Mouse (Mus musculus) adrenal gland (tissue): Measurements from ENCODE around the gene Cmss1.

Experiments used
- intact Hi-C: fragments of 180-260 bp; cut with DNase I; formaldehyde crosslinking; loops from one replicate; pipeline ENCODE4 v1.15.1; 2025

Gene Cmss1

DNA sequence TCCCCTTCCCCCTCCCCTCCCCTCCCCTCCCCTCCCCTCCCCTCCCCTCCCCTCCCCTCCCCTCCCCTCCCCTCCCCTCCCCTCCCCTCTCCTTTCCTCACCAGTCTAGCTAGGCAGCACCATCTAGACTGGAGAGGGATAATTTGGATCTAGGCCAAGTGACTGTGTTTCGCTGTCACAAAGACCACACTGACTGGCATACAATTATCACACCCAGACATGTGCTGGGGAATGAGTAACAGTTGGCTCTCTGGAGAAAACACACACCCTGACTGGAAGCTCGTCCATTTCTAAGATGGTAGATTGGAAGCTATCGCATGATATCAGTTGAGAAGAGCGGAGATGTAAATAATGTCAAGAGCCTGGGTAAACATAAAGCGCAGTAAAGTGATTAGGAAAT, 126.9 kb downstream of the Cmss1 start:
- intact Hi-C loops: no loop called here

DNA sequence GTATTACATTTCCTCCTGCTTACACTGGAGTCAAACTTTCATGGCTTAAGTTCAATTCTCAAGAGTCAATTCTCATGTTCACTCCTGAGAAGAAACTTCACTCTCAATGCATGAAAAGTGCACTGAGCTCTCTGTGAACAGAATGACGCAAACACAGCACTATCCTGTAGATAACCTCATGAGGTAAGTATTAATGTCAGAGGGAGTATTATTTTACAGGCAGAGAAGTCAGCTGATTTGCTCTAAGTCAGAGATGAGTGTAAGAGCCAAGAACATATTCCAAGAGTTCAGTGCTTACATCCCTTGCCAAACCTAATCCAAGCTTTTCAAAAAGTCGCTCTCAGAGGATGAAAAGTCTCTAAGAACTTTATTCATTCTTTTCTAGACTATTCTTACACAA, 128.2 kb downstream of the Cmss1 start:
- intact Hi-C loops: no loop called here

DNA sequence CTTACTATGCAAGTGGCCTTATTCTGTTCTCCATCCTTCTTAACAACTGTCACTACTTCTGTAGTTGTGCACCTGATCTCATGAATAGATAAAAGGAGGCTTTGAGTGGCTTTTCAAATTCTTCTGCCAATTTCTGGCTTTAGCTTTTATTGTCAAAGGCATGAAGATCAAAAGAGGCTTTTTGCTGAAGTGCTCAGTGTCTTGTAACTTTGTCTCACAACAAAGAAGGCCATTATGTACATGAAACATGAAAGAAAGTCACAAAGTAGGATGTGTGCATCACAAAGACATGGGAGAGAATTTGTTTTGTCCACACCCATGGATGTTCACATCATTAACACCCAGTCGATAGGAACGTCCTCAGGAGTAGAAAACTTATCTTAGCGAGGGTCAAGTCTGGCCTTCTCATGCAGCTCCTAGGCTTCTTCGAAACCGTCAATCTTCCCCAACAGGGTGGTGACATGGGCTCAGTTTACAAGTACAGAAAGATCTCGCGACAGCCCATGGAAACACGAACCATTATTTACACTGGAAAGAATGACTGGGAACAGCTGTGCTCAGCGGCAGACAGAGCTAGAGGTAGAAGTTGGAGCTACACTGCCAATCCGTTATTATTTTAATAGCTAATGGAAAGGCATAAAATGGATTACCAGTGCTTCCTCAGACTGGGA, 133.1 kb downstream of the Cmss1 start:
- intact Hi-C loops: no loop called here

DNA sequence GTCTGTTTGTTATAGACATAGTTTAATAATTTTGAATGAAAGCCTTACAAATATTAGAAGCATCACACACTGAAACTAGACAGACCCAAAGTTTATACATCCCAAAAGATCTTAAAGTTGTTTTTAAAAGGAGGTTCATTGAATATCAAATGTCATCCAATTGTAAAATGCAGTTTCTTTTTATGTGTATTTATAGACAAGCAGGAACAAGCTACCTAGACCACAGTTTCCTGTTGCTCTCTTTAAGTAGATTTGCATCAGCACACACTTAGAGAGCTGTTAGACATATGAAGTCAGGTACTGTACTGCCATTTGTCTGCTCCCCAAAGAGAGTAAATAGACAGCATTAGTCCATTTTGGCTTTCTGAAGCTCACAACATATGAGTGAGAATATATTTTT, 135.6 kb downstream of the Cmss1 start:
- intact Hi-C loops: no loop called here

DNA sequence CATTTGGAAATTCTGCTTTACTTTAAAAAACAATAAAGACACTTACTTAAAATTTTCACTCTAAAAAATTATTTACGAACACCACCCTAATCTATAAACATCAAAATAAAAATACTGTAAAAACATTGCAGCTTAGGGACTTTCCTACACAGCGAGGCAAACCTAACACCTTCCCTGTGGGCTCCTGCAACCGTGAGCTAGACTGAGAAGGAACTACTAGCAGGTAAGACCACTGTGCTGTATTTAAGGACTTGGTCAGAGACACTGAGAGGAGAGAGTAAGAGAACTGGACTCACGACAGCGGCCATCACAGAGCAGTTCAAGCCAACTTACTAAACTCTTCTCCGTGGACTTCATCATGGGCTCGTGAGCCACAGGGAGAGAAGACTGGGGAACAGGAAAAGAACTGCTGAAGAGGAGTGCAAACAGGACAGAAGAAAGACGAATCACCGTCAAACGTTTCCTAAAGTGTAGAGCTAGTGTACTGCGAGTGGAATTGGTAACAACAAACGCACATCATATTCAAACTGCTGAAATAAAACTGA, 136.3 kb downstream of the Cmss1 start:
- intact Hi-C loops: no loop called here

DNA sequence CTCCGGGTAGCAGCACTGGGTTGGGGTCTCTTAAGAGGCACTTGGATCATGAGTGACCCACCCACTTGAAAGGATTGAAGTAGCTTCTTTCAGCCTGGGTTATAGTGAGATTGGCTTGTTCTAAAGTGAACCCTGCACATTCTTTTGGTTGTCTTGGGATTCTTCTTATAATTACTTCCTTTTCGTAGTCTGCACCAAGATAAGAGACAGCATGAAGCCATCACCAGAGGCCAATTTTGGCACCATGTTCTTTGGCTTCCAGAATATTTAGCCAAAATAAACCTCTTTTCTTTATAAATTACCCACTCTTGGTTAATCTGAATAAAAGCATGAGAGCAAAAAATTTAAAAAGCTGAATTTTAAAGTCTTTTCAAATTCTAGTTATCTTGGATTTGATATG, 136.8 kb downstream of the Cmss1 start:
- intact Hi-C loops: no loop called here

DNA sequence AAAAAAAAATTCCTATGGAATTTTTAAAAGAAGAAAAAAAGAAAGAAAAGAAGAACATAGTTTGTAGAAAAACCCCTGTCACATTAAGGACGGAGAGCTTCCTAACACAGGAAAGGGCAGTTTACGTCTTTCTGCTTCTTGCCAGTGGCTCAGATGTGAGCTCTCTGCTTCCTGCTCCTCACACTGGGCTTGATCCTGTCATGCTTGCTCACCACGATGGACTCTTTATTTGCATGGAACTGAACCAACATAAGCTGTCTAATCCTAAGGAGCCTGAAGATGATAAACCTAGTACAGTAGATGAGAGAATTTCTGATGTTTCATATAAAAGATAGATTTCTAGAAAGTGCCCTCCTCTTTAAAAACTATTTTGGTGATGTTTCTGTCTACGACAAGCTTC, 137.4 kb downstream of the Cmss1 start:
- intact Hi-C loops: no loop called here

DNA sequence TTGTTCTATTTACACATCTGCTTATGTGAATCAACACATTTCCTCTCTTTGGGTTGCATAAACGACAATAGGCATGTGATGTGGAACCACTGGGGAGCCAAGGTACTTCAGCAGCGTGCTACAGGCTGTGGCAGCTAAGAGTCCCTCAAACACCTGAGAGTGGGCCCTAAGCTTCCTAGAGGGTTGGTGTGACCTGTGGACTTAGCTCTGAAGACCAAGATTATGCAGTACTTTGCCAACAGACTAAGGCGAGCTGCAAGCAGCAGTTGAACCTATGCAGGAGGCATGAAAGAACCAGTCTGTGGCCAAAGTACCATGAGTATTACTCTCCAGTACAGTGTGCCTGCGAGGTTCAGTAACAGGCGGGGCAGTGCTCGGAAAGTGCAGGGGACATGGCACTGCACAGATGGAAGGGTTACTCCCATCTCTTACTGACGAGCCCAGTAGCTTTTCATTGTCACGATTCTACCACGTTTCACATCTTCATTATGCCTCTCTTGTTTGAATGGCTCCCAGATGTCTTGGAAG, 141.2 kb downstream of the Cmss1 start:
- intact Hi-C loops: no loop called here

DNA sequence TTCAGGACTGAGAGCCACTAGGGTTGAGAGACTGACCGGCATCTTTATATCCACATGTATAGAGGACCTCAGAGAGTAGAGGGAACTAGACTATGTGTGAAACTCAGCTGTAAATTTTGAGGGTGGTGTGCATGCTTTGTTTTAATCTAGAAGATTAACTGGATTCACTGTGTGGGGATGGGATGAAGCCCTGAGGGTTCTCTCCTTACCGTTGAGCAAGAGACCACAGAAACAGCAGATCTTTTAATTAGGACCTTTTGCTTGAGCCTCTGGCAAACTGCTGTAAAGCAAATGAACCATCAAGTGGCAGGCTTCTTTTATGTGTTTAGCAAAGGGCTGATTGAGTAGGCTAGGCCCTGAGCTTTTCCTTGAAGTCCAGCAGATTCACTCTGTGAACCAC, 150.7 kb downstream of the Cmss1 start:
- intact Hi-C loops: no loop called here

DNA sequence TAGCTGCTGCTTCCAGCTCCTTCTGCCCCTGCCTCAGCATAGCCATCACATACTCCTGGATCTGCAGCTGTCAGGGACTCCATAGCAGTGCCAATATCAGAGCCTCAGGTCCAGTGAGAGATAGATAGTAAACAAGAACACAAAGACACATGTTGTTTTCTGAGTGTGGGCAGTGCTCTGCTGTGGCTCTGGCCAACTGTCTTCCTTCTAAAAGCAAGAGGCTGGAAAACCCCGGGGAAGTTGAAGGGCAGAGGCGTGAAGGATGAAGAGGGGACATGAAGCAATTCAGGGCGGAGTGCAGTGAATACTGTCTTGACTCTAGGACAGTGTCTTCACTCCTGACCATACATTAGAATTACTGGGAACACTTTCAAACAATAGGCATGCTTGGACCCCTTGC, 151.1 kb downstream of the Cmss1 start:
- intact Hi-C loops: no loop called here

DNA sequence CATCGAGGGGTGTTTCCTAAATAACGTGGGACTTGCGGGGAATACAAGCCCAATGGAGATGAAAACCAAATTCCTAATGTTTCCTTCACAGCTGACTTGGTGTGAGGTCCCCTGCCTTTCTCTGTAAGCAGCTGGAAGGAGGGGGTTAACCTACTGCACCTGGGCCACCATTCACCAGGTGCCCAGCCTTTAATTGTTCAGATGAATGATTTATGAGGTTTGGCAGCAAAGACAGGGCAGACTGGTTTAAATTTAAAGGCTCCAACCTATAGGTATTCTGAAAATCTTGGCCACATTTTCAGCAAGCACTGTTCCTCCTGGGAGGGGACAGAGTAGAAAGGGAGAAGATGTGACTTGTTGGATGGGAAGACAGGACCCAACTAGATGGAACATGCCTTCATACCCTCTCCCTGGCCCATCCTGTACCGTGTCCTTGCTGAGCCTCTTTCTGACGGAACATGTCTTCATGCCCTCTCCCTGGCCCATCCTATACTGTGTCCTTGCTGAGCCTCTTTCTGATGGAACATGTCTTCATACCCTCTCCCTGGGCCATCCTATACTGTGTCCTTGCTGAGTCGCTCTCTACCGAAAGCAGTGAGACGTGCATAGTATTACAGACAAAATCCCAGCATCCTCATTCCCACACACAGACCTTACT, 152.4 kb downstream of the Cmss1 start:
- intact Hi-C loops: no loop called here

DNA sequence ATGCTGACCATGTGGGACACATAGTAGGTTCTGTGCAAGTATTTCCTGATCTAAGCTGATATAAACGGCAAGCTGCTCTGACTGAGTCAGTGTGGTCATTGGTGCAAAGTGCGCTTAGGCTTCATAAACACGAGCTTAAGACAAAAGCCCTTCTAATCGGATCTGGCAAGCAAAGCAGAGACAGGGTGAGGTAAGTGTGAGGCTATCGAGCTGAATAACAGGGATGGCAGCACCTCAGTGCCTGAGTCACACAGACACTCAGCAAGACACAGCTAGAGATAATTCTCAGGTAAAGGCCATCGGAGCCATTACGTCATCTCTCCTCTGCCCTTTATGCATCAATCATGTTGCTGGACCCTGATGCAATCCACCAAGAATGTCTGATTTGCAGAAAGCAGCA, 153.7 kb downstream of the Cmss1 start:
- intact Hi-C loops: no loop called here

DNA sequence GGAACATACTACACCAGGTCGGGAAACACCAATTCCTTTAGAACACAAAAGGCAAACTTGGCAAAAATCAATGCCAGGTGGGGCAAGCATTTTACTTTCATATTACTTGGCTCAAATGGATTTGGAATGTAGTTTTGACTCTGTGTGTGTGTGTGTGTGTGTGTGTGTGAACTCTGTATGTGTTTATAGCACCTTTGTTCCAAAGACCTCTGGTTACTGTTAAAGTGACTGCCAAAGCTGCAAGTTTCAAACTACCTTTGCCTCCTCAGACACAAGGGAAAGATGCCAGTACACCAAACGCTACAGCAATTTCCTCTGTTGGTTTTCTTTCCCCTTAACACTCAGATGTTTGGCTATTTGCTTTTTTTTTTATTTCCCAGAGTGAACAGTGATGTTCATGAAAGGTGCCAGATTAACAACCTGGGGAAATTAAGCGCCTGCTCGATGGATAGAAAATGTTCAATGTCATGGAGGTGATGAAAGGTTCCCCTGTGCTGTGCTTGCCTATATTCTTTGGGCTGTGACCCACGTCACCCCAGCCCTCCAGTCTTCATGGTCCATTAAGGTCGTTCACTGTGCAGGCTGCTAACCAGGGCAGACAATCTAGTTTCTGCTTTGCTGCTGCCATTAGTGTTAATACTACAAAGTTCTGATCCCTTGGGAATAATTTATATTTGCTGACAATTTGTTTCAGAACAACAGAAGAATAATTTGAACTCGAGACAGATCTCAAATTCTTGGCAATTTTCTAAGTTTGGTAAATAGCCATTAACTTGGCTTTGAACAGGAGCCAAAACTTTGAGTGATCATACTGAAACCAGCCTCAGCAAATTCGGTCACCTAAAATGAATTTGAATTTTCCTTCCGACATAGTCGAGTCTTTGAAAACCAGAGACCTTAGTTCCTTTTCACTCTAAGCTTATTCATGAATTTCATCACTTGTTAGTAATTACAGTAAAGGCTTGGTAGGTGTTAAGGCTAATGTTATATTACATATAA, 161.3 kb downstream of the Cmss1 start:
- intact Hi-C loops: no loop called here

DNA sequence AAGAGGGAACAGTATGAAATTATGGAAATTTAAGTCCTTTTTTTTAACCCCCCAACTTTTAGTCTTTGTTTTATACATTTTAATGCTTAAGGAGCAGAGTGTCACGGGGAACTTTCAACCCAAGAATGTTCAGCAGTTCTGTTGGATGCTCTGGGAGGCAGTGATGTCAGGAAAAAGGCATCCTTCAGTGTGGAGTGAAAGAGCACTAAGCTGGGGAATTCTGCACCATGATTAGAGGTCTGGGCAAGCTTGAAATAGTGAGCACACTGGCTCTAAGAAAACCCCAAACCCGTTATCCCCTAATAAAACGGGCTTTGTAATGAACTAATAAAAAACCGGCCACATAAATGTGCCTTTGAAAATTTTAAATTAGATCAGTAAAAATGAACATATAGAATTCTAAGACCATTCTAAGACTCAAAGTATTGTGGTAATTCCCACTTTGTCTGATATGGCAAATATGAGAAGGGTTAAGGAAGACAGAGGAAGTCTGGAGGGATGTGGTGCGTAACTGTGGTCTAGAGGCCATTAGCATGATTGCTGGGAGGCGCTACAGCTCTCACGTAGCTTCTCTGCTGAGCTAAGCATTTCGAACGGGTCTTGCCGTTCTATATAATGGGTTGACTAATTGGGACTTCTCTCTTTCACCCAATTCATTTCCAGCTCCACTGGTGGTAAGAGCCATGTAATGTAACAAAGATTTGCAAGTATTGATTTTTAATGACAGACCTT, 165.8 kb downstream of the Cmss1 start:
- intact Hi-C loops: no loop called here

DNA sequence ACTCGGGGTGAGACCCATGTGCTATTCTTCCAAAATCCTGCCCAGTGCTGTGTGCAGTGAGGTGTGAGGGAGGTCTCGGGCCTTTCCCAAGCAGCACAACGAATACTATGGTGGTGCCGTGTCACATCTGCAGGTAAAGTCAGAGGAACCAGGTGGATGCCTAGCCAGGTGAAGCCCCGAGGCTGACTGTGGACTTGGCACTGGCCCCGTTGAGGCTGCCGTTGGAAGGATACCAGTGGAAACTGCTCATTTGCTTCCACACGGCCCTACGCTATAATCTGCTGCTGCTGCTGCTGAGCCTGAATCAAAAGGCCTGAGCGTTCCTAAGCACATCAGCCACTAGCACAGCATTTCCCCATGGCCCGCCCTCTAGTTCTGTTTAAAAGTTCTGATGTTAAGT, 167.5 kb downstream of the Cmss1 start:
- intact Hi-C loops: no loop called here

DNA sequence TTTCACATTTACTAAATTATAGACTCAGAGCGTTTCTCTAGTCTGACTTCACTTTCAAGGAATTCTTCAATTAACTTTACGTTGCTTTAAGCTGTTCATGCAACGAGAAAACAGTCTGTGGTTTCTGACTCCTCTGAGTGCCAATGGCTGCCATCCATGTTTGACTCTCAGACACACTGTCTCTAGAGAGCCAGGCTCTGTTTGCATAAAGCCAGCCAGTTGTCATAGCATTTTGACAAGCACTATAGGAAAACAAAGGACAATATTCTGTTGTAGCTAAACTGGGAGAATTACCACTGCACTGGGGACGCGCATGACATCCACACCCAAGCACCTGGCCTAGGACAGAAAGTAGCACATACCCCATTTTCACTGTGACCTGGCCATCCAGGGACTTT, 168.4 kb downstream of the Cmss1 start:
- intact Hi-C loops: no loop called here

DNA sequence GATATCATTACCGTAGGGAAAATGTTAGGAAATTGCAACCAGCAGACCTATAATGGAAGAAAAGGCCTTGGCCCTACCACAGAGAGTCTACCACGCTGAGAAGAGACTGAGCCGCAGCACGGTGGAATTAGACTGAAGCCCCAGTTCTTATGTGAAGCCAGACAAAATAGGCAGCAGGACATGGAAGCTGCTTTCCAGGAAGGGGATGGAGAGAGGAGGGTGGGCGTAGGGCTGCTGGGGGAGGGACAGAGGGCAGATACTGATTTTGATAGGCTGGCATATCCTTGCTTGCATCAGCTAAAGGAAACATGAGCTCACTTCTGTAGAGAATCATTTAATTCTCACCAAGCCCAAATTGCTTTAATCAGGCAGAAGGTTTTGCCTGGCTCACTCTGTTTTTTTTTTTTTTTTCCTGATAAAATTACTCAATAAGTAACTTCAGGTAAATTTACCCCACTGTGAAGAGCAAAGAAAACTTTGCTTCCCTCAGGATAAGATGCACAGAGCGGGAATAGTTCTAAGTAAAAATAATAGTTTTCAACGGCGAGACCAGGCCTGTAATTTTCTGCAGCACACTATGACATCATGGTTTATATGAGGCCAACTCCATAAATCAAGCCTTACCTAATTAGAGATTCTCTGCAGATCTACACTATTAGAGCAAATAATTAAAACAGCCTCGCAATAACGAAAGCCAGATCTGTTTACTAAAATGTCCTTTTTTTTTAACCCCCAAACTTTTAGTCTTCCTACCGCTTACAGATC, 169.0 kb downstream of the Cmss1 start:
- intact Hi-C loops: no loop called here

DNA sequence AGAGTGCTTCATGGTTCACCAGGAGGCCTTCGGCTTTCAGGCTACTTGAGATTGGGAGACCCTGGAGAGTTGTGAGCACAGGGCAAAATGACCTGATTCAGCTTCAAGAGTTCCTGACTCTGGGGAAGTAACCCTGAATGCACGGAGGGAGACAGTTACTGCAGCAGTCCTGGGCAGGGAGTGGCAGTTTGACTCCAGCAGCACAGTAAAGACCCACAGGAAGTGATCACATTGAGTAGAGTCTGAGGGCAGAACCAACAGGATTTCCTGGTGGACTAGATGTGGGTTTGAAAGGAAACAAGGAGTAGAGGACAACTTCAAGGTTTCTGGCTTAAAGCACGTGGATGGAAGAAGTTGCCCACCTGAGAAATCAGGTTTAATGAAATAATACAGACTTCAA, 172.0 kb downstream of the Cmss1 start:
- intact Hi-C loops: no loop called here

DNA sequence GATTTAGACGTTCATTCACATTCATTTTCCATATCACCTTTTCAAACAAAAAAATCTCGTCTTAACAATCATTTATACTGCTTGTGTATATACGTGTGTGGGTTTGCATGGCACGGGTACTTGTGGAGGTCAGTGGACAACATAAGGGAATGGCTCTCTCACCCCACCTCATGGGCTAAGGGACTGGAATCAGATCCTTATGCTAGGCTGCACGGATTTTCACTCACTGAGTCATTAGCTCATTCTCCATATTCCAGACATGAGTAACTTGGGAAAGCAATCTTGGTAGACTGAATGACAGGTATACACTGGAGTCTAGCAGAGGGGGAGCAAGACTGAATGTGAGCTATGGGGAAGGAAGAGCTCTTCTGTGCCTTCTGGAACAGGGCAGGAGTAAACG, 173.0 kb downstream of the Cmss1 start:
- intact Hi-C loops: no loop called here

DNA sequence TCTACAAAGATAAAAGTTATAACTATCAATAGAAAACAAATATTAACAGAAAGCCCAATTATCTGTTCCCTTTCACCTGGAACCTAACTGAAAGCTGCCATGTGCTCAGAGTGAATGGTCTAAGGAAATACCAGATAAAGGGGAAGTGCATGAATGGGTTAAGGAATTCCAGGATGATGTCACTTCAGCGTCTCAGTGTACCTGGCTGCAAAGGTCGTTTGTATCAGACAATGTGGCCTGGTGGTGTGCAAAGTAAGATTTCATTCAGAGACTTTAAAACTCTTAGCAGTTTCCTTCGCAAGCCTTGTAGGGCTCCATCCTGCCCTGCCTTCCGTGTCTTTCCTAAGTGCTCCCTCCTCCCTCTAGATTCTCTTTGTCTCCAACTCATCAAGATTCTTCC, 173.5 kb downstream of the Cmss1 start:
- intact Hi-C loops: no loop called here
